Mouse (Mus musculus): ENCODE data around the gene Apba1.

DNA sequence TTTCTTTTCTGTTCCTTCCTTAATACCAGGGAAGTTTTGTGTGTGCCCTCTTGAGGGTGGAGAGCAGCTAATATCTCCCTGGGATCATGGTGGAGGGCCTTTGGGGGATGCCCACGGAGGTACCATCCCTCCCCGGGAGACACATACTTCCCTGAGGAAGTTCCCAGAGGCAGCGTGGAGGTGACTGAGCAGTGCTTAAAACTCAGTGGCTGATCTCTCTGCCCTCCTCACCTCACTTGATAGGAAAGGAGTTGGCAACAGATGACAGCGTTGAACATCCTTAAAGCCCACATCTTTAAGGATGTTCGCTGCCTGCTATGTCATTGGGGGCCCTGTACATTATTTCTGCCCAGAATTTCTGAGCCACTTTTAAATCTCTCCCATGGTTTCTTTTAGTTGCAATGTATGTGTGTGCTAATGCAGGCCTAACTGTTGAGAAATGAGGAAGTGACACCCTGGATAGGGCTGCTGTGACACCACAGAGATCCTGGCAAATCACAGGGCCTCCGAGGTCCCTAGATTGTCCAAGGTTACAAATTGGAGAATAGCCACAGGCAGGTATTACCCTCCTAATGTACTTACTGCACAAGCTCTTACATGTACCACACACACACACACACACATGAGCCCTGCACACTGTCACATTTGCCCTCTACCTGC lies 187.5 kb downstream of the Apba1 start:
- TF ChIP-seq CTCF (IDR thresholded peaks at IDR 0.05; ENCODE audit: low read depth) (no peak), EP300 (IDR thresholded peaks at IDR 0.05; ENCODE audit: low read depth) (no peak)

All from liver, embryonic 14.5 days (tissue).